Mouse (Mus musculus): ENCODE data around the gene Synj1. TPM values are rescaled to one million over a fixed set of nuclear protein-coding genes. Genes with fewer than 3 reads are reported as not detected.

The Synj1 gene
- polyA plus RNA-seq, 1 experiment from 2014 or later: 44.9 TPM

DNA sequence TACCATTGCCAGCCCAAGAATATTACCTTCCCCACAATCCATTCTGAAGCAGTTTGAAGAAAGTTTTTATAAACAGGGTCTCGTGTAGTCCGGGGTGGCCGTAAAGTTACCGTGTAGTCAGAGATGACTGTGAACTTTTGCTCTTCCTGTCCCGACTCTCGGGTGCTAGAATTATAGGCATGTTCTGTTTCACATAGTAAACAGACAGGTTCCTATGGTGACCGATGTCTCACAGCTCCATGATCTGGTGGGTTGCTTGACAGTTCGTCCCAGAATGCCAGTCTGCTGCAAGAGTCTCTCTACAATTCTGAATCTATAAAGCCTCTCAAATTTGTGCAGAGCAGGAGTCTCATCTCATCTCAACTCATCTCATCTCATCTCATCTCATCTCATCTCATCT lies 119.0 kb downstream of the Synj1 start:
- Histone ChIP-seq H3K4me1 (replicated peaks; ENCODE audit: control insufficient read depth, insufficient read depth, low read length) (peaks cover 2% of the 10 kb centered on the region; the same call in 1 of the 2 replicates), H3K9ac (replicated peaks; ENCODE audit: low read depth, low read length) (no peak overlapping the region), H3K27me3 (replicated peaks; ENCODE audit: control insufficient read depth, insufficient read depth, low read length) (no peaks in the 10 kb centered on the region), H3K4me2 (ENCODE audit: low read length) (no peak overlapping the region), H3K4me3 (replicated peaks; ENCODE audit: low read length) (no peak overlapping the region), H3K27ac (ENCODE audit: low read length) (no peak overlapping the region), H3K36me3 (ENCODE audit: control insufficient read depth, insufficient read depth) (no peaks in the 10 kb centered on the region), H3K9me3 (ENCODE audit: control insufficient read depth, low read length) (no peaks in the 10 kb centered on the region)
- 84% methylated on average over 8 of the region's 8 CpGs for WGBS
- no peak for ATAC-seq

DNA sequence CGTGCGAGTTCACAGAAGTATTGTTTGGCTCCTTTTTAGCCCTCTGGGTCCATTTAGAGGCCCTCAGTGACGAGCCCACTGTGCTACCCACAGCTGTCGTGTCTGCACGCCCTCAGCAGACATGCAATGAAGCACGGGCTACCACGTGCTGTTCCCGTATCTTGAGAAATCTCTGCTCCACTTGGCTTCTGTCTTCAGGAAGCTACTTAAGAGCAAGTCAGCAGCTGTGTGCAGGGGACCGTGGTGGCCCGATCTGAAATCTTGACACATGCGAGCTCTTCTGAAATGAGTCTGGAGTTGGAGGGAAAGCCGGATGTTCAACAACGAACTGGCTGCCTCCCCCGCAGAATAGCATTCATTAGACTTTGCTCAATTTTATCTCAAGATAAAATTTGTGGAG lies 119.5 kb downstream of the Synj1 start:
- 67% methylated on average over 14 of the region's 14 CpGs for WGBS
- Histone ChIP-seq H3K36me3 (ENCODE audit: control insufficient read depth, insufficient read depth) (no peaks in the 10 kb centered on the region), H3K4me1 (replicated peaks; ENCODE audit: control insufficient read depth, insufficient read depth, low read length) (peaks cover 2% of the 10 kb centered on the region; the same call in 1 of the 2 replicates)

DNA sequence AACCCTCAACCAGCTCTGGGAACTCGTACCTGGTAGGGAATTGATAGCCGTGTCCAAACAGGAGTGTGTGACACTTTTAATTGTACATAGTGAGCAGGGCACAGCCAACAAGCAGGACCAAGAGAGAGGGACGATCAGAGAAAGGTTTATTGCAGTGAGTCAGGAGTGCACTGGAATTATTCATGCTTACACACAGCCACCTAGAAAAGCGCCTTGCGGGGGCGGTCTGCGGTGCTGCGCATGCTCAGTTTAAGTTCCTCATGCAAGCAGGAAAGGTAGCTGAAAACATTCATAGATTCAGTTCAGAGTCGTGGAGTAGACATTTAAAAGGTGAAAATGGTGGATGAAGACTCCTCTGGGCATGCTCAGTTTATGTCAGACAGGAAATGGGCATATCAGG lies 120.4 kb downstream of the Synj1 start:
- H3K4me2 ChIP-seq (ENCODE audit: low read length): no peak overlapping the region
- no peaks in the 10 kb centered on the region for H3K36me3 ChIP-seq (ENCODE audit: control insufficient read depth, insufficient read depth)
- ATAC-seq: no peak
- H3K9me3 ChIP-seq (ENCODE audit: control insufficient read depth, low read length): no peaks in the 10 kb centered on the region
- no peak overlapping the region for H3K9ac ChIP-seq (replicated peaks; ENCODE audit: low read depth, low read length)
- WGBS: 89% methylated on average over 9 of the region's 9 CpGs
- H3K27me3 ChIP-seq (replicated peaks; ENCODE audit: control insufficient read depth, insufficient read depth, low read length): no peaks in the 10 kb centered on the region
- no peak overlapping the region for H3K27ac ChIP-seq (ENCODE audit: low read length)
- peaks cover 4% of the 10 kb centered on the region for H3K4me1 ChIP-seq (replicated peaks; ENCODE audit: control insufficient read depth, insufficient read depth, low read length)
- no peak overlapping the region for H3K4me3 ChIP-seq (replicated peaks; ENCODE audit: low read length)

More for the DNA sequence above, 119.5 kb downstream of the Synj1 start:
- ATAC-seq: no peak
- Histone ChIP-seq H3K9me3 (ENCODE audit: control insufficient read depth, low read length) (no peaks in the 10 kb centered on the region), H3K27me3 (replicated peaks; ENCODE audit: control insufficient read depth, insufficient read depth, low read length) (no peaks in the 10 kb centered on the region), H3K4me2 (ENCODE audit: low read length) (no peak overlapping the region), H3K27ac (ENCODE audit: low read length) (no peak overlapping the region), H3K4me3 (replicated peaks; ENCODE audit: low read length) (no peak overlapping the region), H3K9ac (replicated peaks; ENCODE audit: low read depth, low read length) (no peak overlapping the region)

Small RNA genes lying within 50 kb of the gene (microRNA-seq; reads per million reads assigned to microRNA genes)
- not detected for gene Gm22933

Other genes starting within 250 kb of the Synj1 start
- 9.7 and 11.7 TPM in 2 replicates for gene Urb1, start 200.9 kb downstream of the Synj1 start, polyA plus RNA-seq (2015; fragmentation: Nextera tagmentation; extraction: Ambion mirVana)
- 5.9 and 7.2 TPM in 2 replicates for gene Eva1c, start 184.6 kb downstream of the Synj1 start, polyA plus RNA-seq (2015; fragmentation: Nextera tagmentation; extraction: Ambion mirVana)
- gene Cfap298, start 76.2 kb downstream of the Synj1 start, polyA plus RNA-seq (2015; fragmentation: Nextera tagmentation; extraction: Ambion mirVana): 57.7 and 59.5 TPM in 2 replicates
- 91.7 and 96.0 TPM in 2 replicates for gene Paxbp1, start 33.2 kb upstream of the Synj1 start, polyA plus RNA-seq (2015; fragmentation: Nextera tagmentation; extraction: Ambion mirVana)
- gene 4932438H23Rik, start 83.8 kb upstream of the Synj1 start, polyA plus RNA-seq (2015; fragmentation: Nextera tagmentation; extraction: Ambion mirVana): 0.32 and 0.39 TPM in 2 replicates
- 4.7 and 5.7 TPM in 2 replicates for gene Olig2, start 214.1 kb upstream of the Synj1 start, polyA plus RNA-seq (2015; fragmentation: Nextera tagmentation; extraction: Ambion mirVana)

Data from forebrain, embryonic 16.5 days (tissue).